Mouse (Mus musculus): ENCODE results near the gene Gng3. TPM values are rescaled to one million over a fixed set of nuclear protein-coding genes. Genes with fewer than 3 reads are reported as not detected.

The Gng3 gene
- total RNA-seq (2023), result not detected

GRCm38 (mm10) chr19:8839103-8839907 is at the start of gene Gng3:
Gene Gng3, minus strand, starts transcription at chr19:8839194.

GRCm38 (mm10) chr19:8883616-8884015 is 44.6 kb upstream of the Gng3 start, which contains the start of the genes Lbhd1 and Gm49403:
Gene Lbhd1, plus strand, starts transcription at chr19:8883732.
Gene Gm49403, plus strand, starts transcription at chr19:8883930.

GRCm38 (mm10) chr19:8880311-8881033 is 41.5 kb upstream of the Gng3 start, which contains the start of gene Uqcc3:
Gene Uqcc3, minus strand, starts transcription at chr19:8880923.

GRCm38 (mm10) chr19:8871267-8872186 is 32.5 kb upstream of the Gng3 start, which contains the start of gene Ubxn1:
Gene Ubxn1, plus strand, starts transcription at chr19:8871496.

GRCm38 (mm10) chr19:8850402-8850901 is 11.5 kb upstream of the Gng3 start, which contains the start of gene Lrrn4cl:
Gene Lrrn4cl, plus strand, starts transcription at chr19:8850768.

GRCm38 (mm10) chr19:8837251-8837791 is 1.7 kb downstream of the Gng3 start, which contains the start of gene Bscl2:
Gene Bscl2, plus strand, starts transcription at chr19:8837467.

GRCm38 (mm10) chr19:8829660-8830059 is 9.3 kb downstream of the Gng3 start, which contains the start of gene AC129217.1:
Gene AC129217.1, plus strand, starts transcription at chr19:8829773.

GRCm38 (mm10) chr19:8819596-8820423 is 19.2 kb downstream of the Gng3 start, which contains the start of gene Hnrnpul2:
Gene Hnrnpul2, plus strand, starts transcription at chr19:8820010.

GRCm38 (mm10) chr19:8818801-8819595 is 20.0 kb downstream of the Gng3 start, which contains the start of gene Ttc9c:
Gene Ttc9c, minus strand, starts transcription at chr19:8819333.

GRCm38 (mm10) chr19:8802130-8802821 is 36.7 kb downstream of the Gng3 start, which contains the start of gene Zbtb3:
Gene Zbtb3, plus strand, starts transcription at chr19:8802555.

GRCm38 (mm10) chr19:8798264-8798946 is 40.6 kb downstream of the Gng3 start, which contains the start of gene Polr2g:
Gene Polr2g, minus strand, starts transcription at chr19:8798577.

Other genes starting within 250 kb of the Gng3 start
- gene Slc22a8, start 247.9 kb downstream of the Gng3 start, total RNA-seq (2023), result not detected
- gene Slc22a6, start 221.2 kb downstream of the Gng3 start, total RNA-seq (2023), result not detected
- under 1 TPM; 0.22 to 0.57 TPM for gene Chrm1, start 175.4 kb downstream of the Gng3 start, total RNA-seq (2023)
- gene Slc3a2, start 115.8 kb downstream of the Gng3 start, total RNA-seq (2023), result 100 to 1,000 TPM; 121 to 124 TPM
- 10 to 100 TPM; 20.6 to 29.3 TPM for gene Wdr74, start 103.4 kb downstream of the Gng3 start, total RNA-seq (2023)
- 1 to 10 TPM in 1 of 2 experiments, not detected in 1; 2.8 TPM for gene 1700092M07Rik, start 98.5 kb downstream of the Gng3 start, total RNA-seq (2023)
- gene Stx5a, start 97.8 kb downstream of the Gng3 start, total RNA-seq (2023), result 100 to 1,000 TPM; 125 to 152 TPM
- gene Nxf1, start 82.1 kb downstream of the Gng3 start, total RNA-seq (2023), result 100 to 1,000 TPM; 133 to 147 TPM
- 10 to 100 TPM; 20.5 to 24.1 TPM for gene Tmem223, start 68.2 kb downstream of the Gng3 start, total RNA-seq (2023)
- gene Tmem179b, start 64.7 kb downstream of the Gng3 start, total RNA-seq (2023), result 10 to 100 TPM; 75.5 to 83.0 TPM
- gene Taf6l, start 52.8 kb downstream of the Gng3 start, total RNA-seq (2023), result 10 to 100 TPM; 11.3 to 11.5 TPM
- gene Polr2g, start 40.6 kb downstream of the Gng3 start, total RNA-seq (2023), result 10 to 100 TPM; 45.1 to 45.9 TPM
- under 1 TPM; 0.79 to 0.98 TPM for gene Zbtb3, start 36.6 kb downstream of the Gng3 start, total RNA-seq (2023)
- gene Ttc9c, start 19.9 kb downstream of the Gng3 start, total RNA-seq (2023), result 10 to 100 TPM; 20.3 to 24.7 TPM
- gene Hnrnpul2, start 19.2 kb downstream of the Gng3 start, total RNA-seq (2023), result 10 to 100 TPM; 89.7 to 97.5 TPM
- 1 to 10 TPM; 3.5 to 7.8 TPM for gene AC129217.1, start 9.4 kb downstream of the Gng3 start, total RNA-seq (2023)
- 10 to 100 TPM; 55.1 to 64.1 TPM for gene Bscl2, start 1.7 kb downstream of the Gng3 start, total RNA-seq (2023)
- under 1 TPM; 0.20 to 0.36 TPM for gene Lrrn4cl, start 11.6 kb upstream of the Gng3 start, total RNA-seq (2023)
- gene Ubxn1, start 32.3 kb upstream of the Gng3 start, total RNA-seq (2023), result 10 to 100 TPM; 92.5 to 99.0 TPM
- 10 to 100 TPM; 19.7 to 21.0 TPM for gene Uqcc3, start 41.7 kb upstream of the Gng3 start, total RNA-seq (2023)
- gene Lbhd1, start 44.5 kb upstream of the Gng3 start, total RNA-seq (2023), result 10 to 100 TPM in 1 of 2 experiments, 1 to 10 TPM in 1; 9.9 to 17.6 TPM
- not detected for gene Gm49403, start 44.7 kb upstream of the Gng3 start, total RNA-seq (2023)
- gene 1810009A15Rik, start 49.7 kb upstream of the Gng3 start, total RNA-seq (2023), result 10 to 100 TPM; 20.5 to 27.8 TPM
- 1 to 10 TPM; 6.1 to 8.2 TPM for gene Gm49416, start 49.7 kb upstream of the Gng3 start, total RNA-seq (2023)
- gene Ints5, start 53.8 kb upstream of the Gng3 start, total RNA-seq (2023), result 10 to 100 TPM; 13.2 to 14.3 TPM
- 10 to 100 TPM; 79.7 to 91.5 TPM for gene Ganab, start 58.9 kb upstream of the Gng3 start, total RNA-seq (2023)
- 10 to 100 TPM; 39.9 to 45.3 TPM for gene B3gat3, start 81.2 kb upstream of the Gng3 start, total RNA-seq (2023)
- 1 to 10 TPM; 1.3 to 2.3 TPM for gene Rom1, start 90.2 kb upstream of the Gng3 start, total RNA-seq (2023)
- 10 to 100 TPM; 48.3 to 52.7 TPM for gene Eml3, start 90.4 kb upstream of the Gng3 start, total RNA-seq (2023)
- gene Mta2, start 102.7 kb upstream of the Gng3 start, total RNA-seq (2023), result 100 to 1,000 TPM; 103 to 115 TPM
- 1 to 10 TPM; 6.4 to 9.1 TPM for gene Tut1, start 114.7 kb upstream of the Gng3 start, total RNA-seq (2023)
- gene Eef1g, start 127.8 kb upstream of the Gng3 start, total RNA-seq (2023), result 100 to 1,000 TPM; 127 to 130 TPM
- gene Ahnak, start 150.1 kb upstream of the Gng3 start, total RNA-seq (2023), result 100 to 1,000 TPM; 348 to 529 TPM
- gene Scgb1a1, start 248.8 kb upstream of the Gng3 start, total RNA-seq (2023), result not detected